Mouse (Mus musculus) liver, embryonic 14.5 days (tissue): Measurements from ENCODE around the gene Ankrd12.

Source experiments
- CTCF ChIP-seq: IDR thresholded peaks from 2 replicates; pipeline ENCODE4 v1.5.1; 2016; ENCODE audit warnings: antibody characterized with exemption, low read depth, control low read depth
- EP300 ChIP-seq: IDR thresholded peaks from 2 replicates; pipeline ENCODE4 v1.6.1; 2016; ENCODE audit warnings: antibody characterized with exemption, low read depth

- TF ChIP-seq CTCF (no peak), EP300 (no peak)
Observed at GRCm38 (mm10) chr17:65961606-65962136, 115.2 kb downstream of the Ankrd12 start.
